Mouse (Mus musculus): ENCODE results near the gene Galns. TPM values are rescaled to one million over a fixed set of nuclear protein-coding genes. Genes with fewer than 3 reads are reported as not detected.
"Not testable (repeated sequence)": the region's sequence is repeated elsewhere in the genome, so short reads cannot be mapped to it uniquely, and the experiment has no call there.

Gene Galns
- polyA plus RNA-seq, 1 experiment from 2014 or later, result 11.7 TPM

GRCm38 (mm10) chr8:122596031-122596430, 15.2 kb downstream of the Galns start:
- peak; percentile 57 for DNase-seq (ENCODE audit: low spot score)

- no peak for DNase-seq (ENCODE audit: low spot score)
These were observed 17.3 kb downstream of the Galns start for GRCm38 (mm10) chr8:122593783-122594507.

- DNase-seq (ENCODE audit: low spot score), result no peak
These were observed 18.0 kb downstream of the Galns start for GRCm38 (mm10) chr8:122593240-122593639.

- DNase-seq (ENCODE audit: low spot score), result no peak
These were observed 24.5 kb downstream of the Galns start for GRCm38 (mm10) chr8:122586749-122587148.

GRCm38 (mm10) chr8:122586171-122586570, 25.1 kb downstream of the Galns start:
- DNase-seq (ENCODE audit: low spot score), result no peak

- DNase-seq (ENCODE audit: low spot score), result no peak
These were observed 25.8 kb downstream of the Galns start for GRCm38 (mm10) chr8:122585411-122585891.

GRCm38 (mm10) chr8:122584981-122585380, 26.3 kb downstream of the Galns start:
- no peak for DNase-seq (ENCODE audit: low spot score)

GRCm38 (mm10) chr8:122580926-122581325, 30.3 kb downstream of the Galns start:
- no peak for DNase-seq (ENCODE audit: low spot score)

GRCm38 (mm10) chr8:122579196-122579595, 32.1 kb downstream of the Galns start:
- DNase-seq (ENCODE audit: low spot score), result no peak

GRCm38 (mm10) chr8:122577116-122577515, 34.1 kb downstream of the Galns start:
- DNase-seq (ENCODE audit: low spot score), result no peak

- peak; percentile 95 for DNase-seq (ENCODE audit: low spot score)
These were observed 34.6 kb downstream of the Galns start, which contains the start of gene Aprt for GRCm38 (mm10) chr8:122576648-122577022. Aprt (minus strand) TSS chr8:122576909.

GRCm38 (mm10) chr8:122575735-122576647, 35.3 kb downstream of the Galns start:
- DNase-seq (ENCODE audit: low spot score), result no peak

- no peak for DNase-seq (ENCODE audit: low spot score)
These were observed 36.0 kb downstream of the Galns start for GRCm38 (mm10) chr8:122575286-122575685.

GRCm38 (mm10) chr8:122574667-122575251, 36.5 kb downstream of the Galns start:
- DNase-seq (ENCODE audit: low spot score), result no peak

- DNase-seq (ENCODE audit: low spot score), result no peak
These were observed 37.0 kb downstream of the Galns start for GRCm38 (mm10) chr8:122574264-122574663.

GRCm38 (mm10) chr8:122573577-122573976, 37.7 kb downstream of the Galns start:
- DNase-seq (ENCODE audit: low spot score), result no peak

- DNase-seq (ENCODE audit: low spot score), result not testable (repeated sequence)
These were observed 38.1 kb downstream of the Galns start for GRCm38 (mm10) chr8:122573176-122573575.

GRCm38 (mm10) chr8:122572751-122573150, 38.5 kb downstream of the Galns start:
- no peak for DNase-seq (ENCODE audit: low spot score)

GRCm38 (mm10) chr8:122571750-122572267, 39.5 kb downstream of the Galns start:
- DNase-seq (ENCODE audit: low spot score), result no peak

GRCm38 (mm10) chr8:122571153-122571552, 40.1 kb downstream of the Galns start:
- no peak for DNase-seq (ENCODE audit: low spot score)

- DNase-seq (ENCODE audit: low spot score), result no peak
These were observed 41.3 kb downstream of the Galns start for GRCm38 (mm10) chr8:122569996-122570395.
